ENCODE assay signal across 8 mouse cellular contexts in the genomic region with DNA sequence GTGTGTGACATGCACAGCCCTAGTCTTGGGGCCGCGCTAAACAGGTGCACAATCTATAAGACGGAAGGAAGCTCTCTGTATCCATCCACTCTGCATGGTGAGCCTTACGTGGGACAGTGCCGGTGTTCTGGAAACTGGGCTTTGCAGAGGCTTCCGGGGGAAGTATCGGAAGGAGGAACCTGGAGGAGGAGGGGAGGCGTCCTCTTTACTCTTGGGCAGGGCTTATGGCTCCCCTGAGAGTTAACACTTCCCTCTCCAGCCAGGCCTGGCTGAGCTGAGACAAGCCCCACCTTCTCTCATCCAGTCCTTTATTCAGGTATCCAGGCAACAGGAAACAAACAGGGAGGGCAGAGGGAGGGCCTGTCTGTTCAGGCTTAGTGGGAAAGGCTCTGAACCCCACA. TPM values are rescaled to one million over a fixed set of nuclear protein-coding genes. Genes with fewer than 3 reads are reported as not detected.
DNase-seq lines count a peak whose midpoint lies in the region; ATAC-seq and TF ChIP-seq lines count a peak whose summit lies in the region.

No protein-coding gene starts in this region.

- peak overlapping the region; percentile 46 for H3K27ac ChIP-seq in gastrocnemius, adult 2 months
- 0 out of 2 replicates have a peak overlapping the region, but pooled peaks have one; percentile 12 for H3K27ac ChIP-seq in heart, embryonic 13.5 days (replicated peaks)
- no peak overlapping the region for H3K27ac ChIP-seq in kidney, embryonic 14.5 days (ENCODE audit: low read depth, low read length)
- peak overlapping the region; percentile 49; the same call in 1 of the 2 replicates for H3K27ac ChIP-seq in liver, postnatal 0 days (ENCODE audit: low read depth)
- H3K27ac ChIP-seq in neural tube, embryonic 12.5 days, result no peak overlapping the region
- peak overlapping the region; percentile 74 for H3K27ac ChIP-seq in stomach, postnatal 0 days (replicated peaks)

- no peak for ATAC-seq in heart, embryonic 13.5 days (ENCODE audit: extremely low read depth, insufficient number of reproducible peaks, low FRiP score, low TSS enrichment)
- peak; percentile 91 for ATAC-seq in kidney, embryonic 14.5 days (ENCODE audit: low FRiP score, low TSS enrichment)
- ATAC-seq in liver, postnatal 0 days, result peak; percentile 59
- peak; percentile 89 for ATAC-seq in neural tube, embryonic 12.5 days (ENCODE audit: low FRiP score, low read depth)
- peak; percentile 96 for ATAC-seq in stomach, postnatal 0 days (ENCODE audit: low FRiP score, low TSS enrichment)

- H3K27me3 ChIP-seq in heart, embryonic 13.5 days (replicated peaks), result peaks cover 20% of the 10 kb centered on the region
- H3K27me3 ChIP-seq in kidney, embryonic 14.5 days (ENCODE audit: control insufficient read depth, insufficient read depth, low read length), result no peaks in the 10 kb centered on the region
- H3K27me3 ChIP-seq in liver, postnatal 0 days (ENCODE audit: insufficient read depth, low read length), result 0 out of 2 replicates have a peak, but pooled peaks cover 4% of the 10 kb centered on the region
- no peaks in the 10 kb centered on the region for H3K27me3 ChIP-seq in neural tube, embryonic 12.5 days (replicated peaks)
- H3K27me3 ChIP-seq in stomach, postnatal 0 days (ENCODE audit: control insufficient read depth, insufficient read depth, low read length), result no peaks in the 10 kb centered on the region

- no peak for TF ChIP-seq EP300 in liver, postnatal 0 days (IDR thresholded peaks at IDR 0.05; ENCODE audit: low read depth)
- TF ChIP-seq EP300 in stomach, postnatal 0 days (optimal IDR thresholded peaks at IDR 0.05), result no peak

- peak; percentile 46 for DNase-seq in gastrocnemius, adult 2 months
- DNase-seq in gastrocnemius, postnatal 10 days, result no peak
- peak; percentile 82 for DNase-seq in embryo, embryonic 10 days (ENCODE audit: low spot score)
- peak; percentile 47 for DNase-seq in liver, postnatal 0 days
- peak; percentile 82 for DNase-seq in stomach, postnatal 0 days (ENCODE audit: low spot score)

- peak overlapping the region; percentile 64 for H3K4me3 ChIP-seq in gastrocnemius, adult 2 months
- H3K4me3 ChIP-seq in heart, embryonic 13.5 days, result peak overlapping the region; percentile 55
- H3K4me3 ChIP-seq in kidney, embryonic 14.5 days (ENCODE audit: low read length), result peak overlapping the region; percentile 38
- peak overlapping the region; percentile 44 for H3K4me3 ChIP-seq in liver, postnatal 0 days (ENCODE audit: low read depth, low read length)
- peak overlapping the region; percentile 35 for H3K4me3 ChIP-seq in neural tube, embryonic 12.5 days
- H3K4me3 ChIP-seq in stomach, postnatal 0 days (ENCODE audit: low read depth, low read length), result peak overlapping the region; percentile 48

- 0% methylated on average over 8 of the region's 8 CpGs for WGBS in heart, embryonic 13.5 days
- under 1% methylated on average over 8 of the region's 8 CpGs for WGBS in kidney, embryonic 14.5 days
- WGBS in liver, postnatal 0 days (ENCODE audit: insufficient replicate concordance), result under 1% methylated on average over 8 of the region's 8 CpGs
- 1% methylated on average over 8 of the region's 8 CpGs for WGBS in neural tube, embryonic 12.5 days
- under 1% methylated on average over 7 of the region's 8 CpGs for WGBS in stomach, postnatal 0 days

- H3K9me3 ChIP-seq in heart, embryonic 13.5 days, result no peaks in the 10 kb centered on the region
- no peaks in the 10 kb centered on the region for H3K9me3 ChIP-seq in kidney, embryonic 14.5 days (ENCODE audit: control insufficient read depth, low read length)
- H3K9me3 ChIP-seq in liver, postnatal 0 days (ENCODE audit: low read length), result no peaks in the 10 kb centered on the region
- no peaks in the 10 kb centered on the region for H3K9me3 ChIP-seq in neural tube, embryonic 12.5 days
- H3K9me3 ChIP-seq in stomach, postnatal 0 days (ENCODE audit: control insufficient read depth, low read length), result no peaks in the 10 kb centered on the region

- peak overlapping the region; percentile 71 for H3K9ac ChIP-seq in heart, embryonic 13.5 days
- peak overlapping the region; percentile 3; the same call in 1 of the 2 replicates for H3K9ac ChIP-seq in kidney, embryonic 14.5 days (ENCODE audit: low read depth, low read length)
- H3K9ac ChIP-seq in liver, postnatal 0 days (replicated peaks), result peak overlapping the region; percentile 46; the same call in 1 of the 2 replicates
- H3K9ac ChIP-seq in neural tube, embryonic 12.5 days, result peak overlapping the region; percentile 47
- H3K9ac ChIP-seq in stomach, postnatal 0 days (ENCODE audit: low read length), result peak overlapping the region; percentile 54

- peak overlapping the region; percentile 76 for H3K4me2 ChIP-seq in heart, embryonic 13.5 days
- H3K4me2 ChIP-seq in kidney, embryonic 14.5 days (replicated peaks; ENCODE audit: low read depth, low read length), result peak overlapping the region; percentile 42
- H3K4me2 ChIP-seq in liver, postnatal 0 days (ENCODE audit: low read depth, low read length), result peak overlapping the region; percentile 47
- H3K4me2 ChIP-seq in neural tube, embryonic 12.5 days (replicated peaks), result peak overlapping the region; percentile 64
- peak overlapping the region; percentile 69 for H3K4me2 ChIP-seq in stomach, postnatal 0 days (replicated peaks; ENCODE audit: low read depth)

- intact Hi-C loops in gastrocnemius, adult 2 months (cut with DNase I), result no loop called here

- peaks cover 32% of the 10 kb centered on the region for H3K4me1 ChIP-seq in heart, embryonic 13.5 days
- peaks cover 15% of the 10 kb centered on the region for H3K4me1 ChIP-seq in kidney, embryonic 14.5 days (ENCODE audit: control insufficient read depth, insufficient read depth, low read length)
- 0 out of 2 replicates have a peak, but pooled peaks cover 3% of the 10 kb centered on the region for H3K4me1 ChIP-seq in liver, postnatal 0 days (ENCODE audit: insufficient read depth)
- H3K4me1 ChIP-seq in neural tube, embryonic 12.5 days, result peaks cover 19% of the 10 kb centered on the region
- H3K4me1 ChIP-seq in stomach, postnatal 0 days (replicated peaks; ENCODE audit: control insufficient read depth, insufficient read depth), result peaks cover 4% of the 10 kb centered on the region; the same call in 1 of the 2 replicates

- H3K36me3 ChIP-seq in heart, embryonic 13.5 days, result no peaks in the 10 kb centered on the region
- H3K36me3 ChIP-seq in kidney, embryonic 14.5 days (ENCODE audit: control insufficient read depth, insufficient read depth, low read length), result no peaks in the 10 kb centered on the region
- no peaks in the 10 kb centered on the region for H3K36me3 ChIP-seq in liver, postnatal 0 days (replicated peaks; ENCODE audit: insufficient read depth, low read length)
- H3K36me3 ChIP-seq in neural tube, embryonic 12.5 days, result no peaks in the 10 kb centered on the region
- no peaks in the 10 kb centered on the region for H3K36me3 ChIP-seq in stomach, postnatal 0 days (ENCODE audit: control insufficient read depth, insufficient read depth, low read length)

- TF ChIP-seq CTCF in gastrocnemius, adult 2 months (IDR thresholded peaks at IDR 0.05), result no peak
- TF ChIP-seq CTCF in liver, postnatal 0 days (IDR thresholded peaks at IDR 0.05; ENCODE audit: low read depth), result no peak
- no peak for TF ChIP-seq CTCF in stomach, postnatal 0 days (IDR thresholded peaks at IDR 0.05; ENCODE audit: low read depth)

RNA-seq across cellular contexts. Expression of a gene that starts 5.2 kb away (rescaled TPM):
- total RNA-seq in gastrocnemius, adult 2 months (2021), result not detected
- not detected for total RNA-seq in gastrocnemius, postnatal 10 days (2021)
- polyA plus RNA-seq in heart, embryonic 13.5 days (2015; fragmentation: Nextera tagmentation; extraction: Ambion mirVana), result 0.15 and 0.25 TPM in 2 replicates
- polyA plus RNA-seq in kidney, embryonic 14.5 days (2014; fragmentation: Nextera tagmentation; extraction: Ambion mirVana), result 0.19 and 0.54 TPM in 2 replicates
- not detected in 2 replicates for polyA plus RNA-seq in liver, postnatal 0 days (2015; fragmentation: Nextera tagmentation; extraction: Ambion mirVana)
- polyA plus RNA-seq in neural tube, embryonic 12.5 days (2016; fragmentation: Nextera tagmentation; extraction: Ambion mirVana), result 0.31 and 0.58 TPM in 2 replicates
- 19.2 and 22.7 TPM in 2 replicates for polyA plus RNA-seq in stomach, postnatal 0 days (2015; fragmentation: Nextera tagmentation; extraction: Ambion mirVana)

RNA-seq across cellular contexts. Expression of a gene that starts 29.9 kb away (rescaled TPM):
- not detected for total RNA-seq in gastrocnemius, adult 2 months (2021)
- 1 to 10 TPM in 1 of 2 experiments, under 1 TPM in 1; 0.75 to 1.1 TPM for total RNA-seq in gastrocnemius, postnatal 10 days (2021)
- 1.9 and 2.4 TPM in 2 replicates for polyA plus RNA-seq in heart, embryonic 13.5 days (2015; fragmentation: Nextera tagmentation; extraction: Ambion mirVana)
- 1.0 and 1.2 TPM in 2 replicates for polyA plus RNA-seq in kidney, embryonic 14.5 days (2014; fragmentation: Nextera tagmentation; extraction: Ambion mirVana)
- polyA plus RNA-seq in liver, postnatal 0 days (2015; fragmentation: Nextera tagmentation; extraction: Ambion mirVana), result 0.32 and 0.37 TPM in 2 replicates
- 2.3 and 2.5 TPM in 2 replicates for polyA plus RNA-seq in neural tube, embryonic 12.5 days (2016; fragmentation: Nextera tagmentation; extraction: Ambion mirVana)
- 4.6 and 5.4 TPM in 2 replicates for polyA plus RNA-seq in stomach, postnatal 0 days (2015; fragmentation: Nextera tagmentation; extraction: Ambion mirVana)

RNA-seq across cellular contexts. Expression of a gene that starts 39.8 kb away (rescaled TPM):
- total RNA-seq in gastrocnemius, adult 2 months (2021), result under 1 TPM in 1 of 2 experiments, not detected in 1; 0.14 TPM
- total RNA-seq in gastrocnemius, postnatal 10 days (2021), result not detected
- polyA plus RNA-seq in heart, embryonic 13.5 days (2015; fragmentation: Nextera tagmentation; extraction: Ambion mirVana), result not detected in 2 replicates
- polyA plus RNA-seq in kidney, embryonic 14.5 days (2014; fragmentation: Nextera tagmentation; extraction: Ambion mirVana), result 0.12 TPM in 1 of 2 replicates, not detected in the other
- 0.31 TPM in 2 replicates for polyA plus RNA-seq in liver, postnatal 0 days (2015; fragmentation: Nextera tagmentation; extraction: Ambion mirVana)
- not detected in 2 replicates for polyA plus RNA-seq in neural tube, embryonic 12.5 days (2016; fragmentation: Nextera tagmentation; extraction: Ambion mirVana)
- 0.12 TPM in 1 of 2 replicates, not detected in the other for polyA plus RNA-seq in stomach, postnatal 0 days (2015; fragmentation: Nextera tagmentation; extraction: Ambion mirVana)

RNA-seq across cellular contexts. Expression of a gene that starts 50.7 kb away (rescaled TPM):
- 10 to 100 TPM; 16.4 to 23.4 TPM for total RNA-seq in gastrocnemius, adult 2 months (2021)
- 10 to 100 TPM; 75.0 to 98.1 TPM for total RNA-seq in gastrocnemius, postnatal 10 days (2021)
- polyA plus RNA-seq in heart, embryonic 13.5 days (2015; fragmentation: Nextera tagmentation; extraction: Ambion mirVana), result 312 and 327 TPM in 2 replicates
- polyA plus RNA-seq in kidney, embryonic 14.5 days (2014; fragmentation: Nextera tagmentation; extraction: Ambion mirVana), result 81.0 and 139 TPM in 2 replicates
- polyA plus RNA-seq in liver, postnatal 0 days (2015; fragmentation: Nextera tagmentation; extraction: Ambion mirVana), result 104 and 105 TPM in 2 replicates
- 105 and 131 TPM in 2 replicates for polyA plus RNA-seq in neural tube, embryonic 12.5 days (2016; fragmentation: Nextera tagmentation; extraction: Ambion mirVana)
- 564 and 594 TPM in 2 replicates for polyA plus RNA-seq in stomach, postnatal 0 days (2015; fragmentation: Nextera tagmentation; extraction: Ambion mirVana)

RNA-seq across cellular contexts. Expression of a gene that starts 51.8 kb away (rescaled TPM):
- total RNA-seq in gastrocnemius, adult 2 months (2021), result not detected
- not detected for total RNA-seq in gastrocnemius, postnatal 10 days (2021)
- not detected in 2 replicates for polyA plus RNA-seq in heart, embryonic 13.5 days (2015; fragmentation: Nextera tagmentation; extraction: Ambion mirVana)
- polyA plus RNA-seq in kidney, embryonic 14.5 days (2014; fragmentation: Nextera tagmentation; extraction: Ambion mirVana), result not detected in 2 replicates
- 0.12 and 0.31 TPM in 2 replicates for polyA plus RNA-seq in liver, postnatal 0 days (2015; fragmentation: Nextera tagmentation; extraction: Ambion mirVana)
- 0.16 and 0.19 TPM in 2 replicates for polyA plus RNA-seq in neural tube, embryonic 12.5 days (2016; fragmentation: Nextera tagmentation; extraction: Ambion mirVana)
- polyA plus RNA-seq in stomach, postnatal 0 days (2015; fragmentation: Nextera tagmentation; extraction: Ambion mirVana), result not detected in 2 replicates

Comparison
In these comparisons a context has a peak if more than half of its experiments do, and no peak if none do; other contexts are left out.
1. H3K27ac ChIP-seq: peak in gastrocnemius, adult 2 months (single experiment), heart, embryonic 13.5 days (single experiment), liver, postnatal 0 days (single experiment) and stomach, postnatal 0 days (single experiment); none in kidney, embryonic 14.5 days (single experiment) and neural tube, embryonic 12.5 days (single experiment).
2. H3K9ac ChIP-seq: peak in every context shown above with its lines; median percentile 71 in heart, embryonic 13.5 days; 54 in stomach, postnatal 0 days; 47 in neural tube, embryonic 12.5 days; 46 in liver, postnatal 0 days; 3 in kidney, embryonic 14.5 days.
3. RNA of a gene that starts 5.2 kb away (polyA plus RNA-seq): 19.2 to 22.7 TPM in stomach, postnatal 0 days; 0.31 to 0.58 TPM in neural tube, embryonic 12.5 days, 0.15 to 0.25 TPM in heart, embryonic 13.5 days, 0.19 to 0.54 TPM in kidney, embryonic 14.5 days and not detected in liver, postnatal 0 days; every median in the first group is over 10 times any median in the second.
4. Peak in every context shown above with its lines, with median percentiles within 50 percentile points of each other: H3K4me3 ChIP-seq and H3K4me2 ChIP-seq.